Mouse (Mus musculus): Measurements from ENCODE around the gene Olfr652.

Gene Olfr652

GRCm38 (mm10) chr7:104560601-104561000, at the start of gene Olfr652:
Gene Olfr652, plus strand, starts transcription at chr7:104560901.
- no peak for DNase-seq

GRCm38 (mm10) chr7:104549833-104550232, 10.9 kb upstream of the Olfr652 start, which contains the start of gene Olfr651:
Gene Olfr651, plus strand, starts transcription at chr7:104550133.
- DNase-seq: no peak

- no peak for DNase-seq
Measured at GRCm38 (mm10) chr7:104552700-104553099, 8.0 kb upstream of the Olfr652 start.

DNA sequence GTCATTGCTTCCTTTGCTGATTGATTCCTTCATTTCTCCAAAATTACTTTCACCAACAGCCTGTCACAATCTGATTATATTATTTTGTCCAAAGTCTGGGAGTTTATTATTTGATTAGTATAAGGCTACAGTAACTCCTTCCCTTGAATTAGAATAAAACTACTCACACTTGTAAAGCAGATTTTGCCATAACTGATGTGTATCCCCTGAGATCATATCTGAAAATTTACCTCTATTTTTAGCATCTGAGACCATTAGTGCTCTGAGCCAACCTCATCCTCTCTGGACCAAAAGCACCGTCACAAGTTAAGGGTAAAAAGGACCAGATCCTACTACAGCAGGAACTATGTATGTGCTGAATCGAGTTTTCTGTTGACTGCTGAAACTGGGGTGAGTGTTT, 16.3 kb downstream of the Olfr652 start, which contains the start of gene Olfr653:
Olfr653 (plus strand) TSS at position 301 of the 400 bp plus-strand sequence.
- no peak for DNase-seq

- DNase-seq: no peak
Measured at GRCm38 (mm10) chr7:104580846-104581245, 20.1 kb downstream of the Olfr652 start.

GRCm38 (mm10) chr7:104581429-104581828, 20.7 kb downstream of the Olfr652 start:
- no peak for DNase-seq

- DNase-seq: no peak
Measured at GRCm38 (mm10) chr7:104586725-104587124, 26.0 kb downstream of the Olfr652 start, which contains the start of gene Olfr654. Gene Olfr654, plus strand, starts transcription at chr7:104587025.

- DNase-seq: no peak
Measured at GRCm38 (mm10) chr7:104588274-104588673, 27.6 kb downstream of the Olfr652 start.

DNA sequence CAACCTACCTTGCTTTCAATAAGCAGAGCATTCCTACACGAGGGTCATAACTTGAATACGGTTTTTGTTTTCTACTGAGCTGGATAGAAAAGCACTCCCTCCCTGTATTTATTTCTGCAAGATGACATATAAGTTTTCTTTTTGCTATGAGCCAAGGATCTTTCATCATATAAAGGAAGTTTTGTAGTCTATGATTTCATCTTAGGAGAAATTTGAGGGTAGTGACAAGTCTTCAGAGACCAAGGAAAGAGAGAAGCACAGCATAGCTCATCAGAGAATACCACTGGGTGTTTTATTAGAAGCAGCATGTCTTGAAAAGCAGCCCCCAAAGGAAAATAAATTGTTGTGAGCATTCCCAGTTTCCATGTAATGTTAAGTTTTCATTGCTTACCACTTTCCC, 41.0 kb downstream of the Olfr652 start, which contains the start of gene Olfr655:
Olfr655 (minus strand) TSS at position 101 of the 400 bp plus-strand sequence.
- DNase-seq: no peak

DNA sequence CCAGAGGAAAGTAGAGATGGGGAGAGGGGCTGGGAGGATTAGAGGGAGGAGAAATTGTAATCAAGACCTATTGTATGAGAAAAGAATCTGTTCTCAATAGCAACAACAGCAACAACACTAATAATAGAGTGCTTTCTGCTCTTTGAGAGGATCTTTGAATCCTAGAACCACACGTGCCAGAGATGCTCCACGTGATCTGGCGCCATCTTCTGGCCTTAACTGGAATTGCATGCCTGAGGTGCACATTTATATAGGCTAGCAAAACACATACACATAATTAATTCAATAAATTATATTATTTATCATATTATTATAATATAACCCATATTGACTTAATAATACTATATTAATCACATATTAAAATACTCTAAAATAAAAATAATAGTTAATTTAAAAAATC, 42.5 kb downstream of the Olfr652 start:
- peak; percentile 9 to 11 for DNase-seq

GRCm38 (mm10) chr7:104604727-104605126, 44.0 kb downstream of the Olfr652 start:
- no peak for DNase-seq

DNA sequence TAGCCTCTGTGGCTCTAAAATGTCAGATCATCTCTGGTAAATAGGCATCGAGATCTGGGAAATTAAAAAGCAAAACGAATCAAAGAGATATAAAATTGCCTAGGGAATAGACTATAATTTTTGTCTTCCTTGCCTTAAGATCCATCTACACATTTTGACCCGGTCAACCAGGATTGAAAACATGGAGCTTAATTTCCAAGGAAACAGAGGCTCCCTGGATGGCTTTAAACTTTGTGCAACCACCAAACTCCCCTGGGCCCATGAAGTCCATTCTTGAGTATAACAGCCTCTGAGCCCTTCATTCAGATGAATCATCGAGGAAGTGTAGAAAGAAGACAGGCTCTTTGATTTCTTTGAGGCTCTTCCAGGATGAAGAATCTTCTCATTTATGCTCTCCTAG, 53.0 kb downstream of the Olfr652 start, which contains the start of gene Olfr656:
Olfr656 (plus strand) TSS at position 301 of the 400 bp plus-strand sequence.
- DNase-seq: no peak
